Mouse (Mus musculus): ENCODE measurements around the gene Pth2.

Pth2 gene

GRCm38 (mm10) chr7:45180896-45181477 lies at the start of gene Pth2:
Gene Pth2 (plus strand): TSS chr7:45180995.
- no peak for DNase-seq (ENCODE audit: extremely low read depth, insufficient read length, low spot score)

GRCm38 (mm10) chr7:45131850-45132249 lies 48.9 kb upstream of the Pth2 start:
- no peak for DNase-seq (ENCODE audit: extremely low read depth, insufficient read length, low spot score)

GRCm38 (mm10) chr7:45133446-45134159 lies 47.2 kb upstream of the Pth2 start:
- DNase-seq (ENCODE audit: extremely low read depth, insufficient read length, low spot score) = no peak

DNA sequence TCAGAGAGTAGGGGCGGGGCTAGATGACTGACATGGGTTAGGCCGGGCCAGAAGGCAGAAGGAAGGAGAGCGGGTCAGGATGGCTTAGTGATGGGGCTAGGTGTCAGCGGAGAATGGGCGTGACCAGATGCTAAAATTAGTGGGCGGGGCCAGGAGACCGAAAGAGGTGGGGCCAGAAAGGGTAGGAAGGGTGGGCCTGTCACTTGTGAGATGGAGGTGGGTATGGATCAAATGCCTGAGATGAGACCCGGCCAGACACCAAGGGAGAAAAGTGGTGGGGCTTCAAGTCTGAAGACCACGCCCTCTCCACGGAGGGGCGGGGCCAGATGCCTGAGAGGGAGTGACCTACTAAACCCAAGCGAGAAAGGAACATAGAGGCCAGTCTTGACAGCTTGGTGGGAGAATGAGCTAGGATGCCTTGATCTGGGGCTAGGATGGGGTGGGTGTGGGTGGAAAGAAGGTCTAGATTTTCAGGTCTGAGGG lies 46.2 kb upstream of the Pth2 start:
- DNase-seq (ENCODE audit: extremely low read depth, insufficient read length, low spot score) = peak; percentile 61

DNA sequence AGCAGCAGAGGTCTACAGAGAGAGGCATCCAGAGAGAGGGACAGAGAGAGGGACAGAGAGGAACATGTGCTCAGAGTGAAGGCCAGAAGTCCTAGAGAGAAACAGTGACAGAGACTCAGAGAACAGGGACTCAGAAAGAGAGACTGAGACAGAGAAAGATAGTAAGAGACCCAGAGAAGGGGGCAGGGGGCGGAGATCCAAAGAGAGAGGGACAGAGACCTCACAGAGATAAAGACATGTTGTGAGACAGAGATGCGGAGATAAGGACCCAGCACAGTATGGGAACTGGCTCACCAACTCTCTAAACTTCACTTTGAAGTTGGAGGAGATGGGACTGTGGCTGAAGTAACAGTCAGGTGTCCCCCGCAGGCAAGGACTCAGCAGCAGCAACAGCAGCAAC lies 45.4 kb upstream of the Pth2 start:
- DNase-seq (ENCODE audit: extremely low read depth, insufficient read length, low spot score) = no peak

DNA sequence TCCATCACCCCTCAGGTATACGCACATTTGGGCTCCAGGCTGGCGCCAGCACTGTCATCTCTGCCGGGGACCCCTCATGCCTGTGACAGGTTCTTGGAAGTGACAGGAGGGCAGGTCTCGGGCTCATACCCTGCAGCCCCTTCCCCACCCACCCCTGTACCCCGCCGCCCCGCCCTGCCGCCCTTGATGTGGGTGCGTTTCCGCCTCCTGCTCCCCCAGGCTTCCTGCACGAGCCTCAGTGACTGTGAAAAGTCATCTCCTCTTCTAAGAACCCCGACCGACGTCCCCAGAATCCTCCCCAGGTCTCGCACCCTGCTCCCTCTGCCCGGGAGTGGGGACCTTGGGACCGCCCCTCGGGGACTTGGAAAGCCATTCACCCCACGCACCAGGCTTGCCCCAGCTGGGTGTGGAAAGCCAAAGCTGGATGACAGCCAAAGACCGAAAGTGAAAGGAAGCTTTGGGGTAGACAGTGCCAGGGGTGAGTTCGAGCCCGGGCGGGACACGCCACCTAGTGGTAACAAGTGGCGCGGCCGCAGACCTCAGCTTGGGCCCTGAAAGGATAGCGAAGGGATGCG lies 44.7 kb upstream of the Pth2 start, which contains the start of the genes Gm45713 and Flt3l:
Gene Gm45713, minus strand, starts transcription at position 239 of the 575 bp plus-strand sequence.
Gene Flt3l, minus strand, starts transcription at position 440 of the 575 bp plus-strand sequence.
- peak; percentile 86 for DNase-seq (ENCODE audit: extremely low read depth, insufficient read length, low spot score)

DNA sequence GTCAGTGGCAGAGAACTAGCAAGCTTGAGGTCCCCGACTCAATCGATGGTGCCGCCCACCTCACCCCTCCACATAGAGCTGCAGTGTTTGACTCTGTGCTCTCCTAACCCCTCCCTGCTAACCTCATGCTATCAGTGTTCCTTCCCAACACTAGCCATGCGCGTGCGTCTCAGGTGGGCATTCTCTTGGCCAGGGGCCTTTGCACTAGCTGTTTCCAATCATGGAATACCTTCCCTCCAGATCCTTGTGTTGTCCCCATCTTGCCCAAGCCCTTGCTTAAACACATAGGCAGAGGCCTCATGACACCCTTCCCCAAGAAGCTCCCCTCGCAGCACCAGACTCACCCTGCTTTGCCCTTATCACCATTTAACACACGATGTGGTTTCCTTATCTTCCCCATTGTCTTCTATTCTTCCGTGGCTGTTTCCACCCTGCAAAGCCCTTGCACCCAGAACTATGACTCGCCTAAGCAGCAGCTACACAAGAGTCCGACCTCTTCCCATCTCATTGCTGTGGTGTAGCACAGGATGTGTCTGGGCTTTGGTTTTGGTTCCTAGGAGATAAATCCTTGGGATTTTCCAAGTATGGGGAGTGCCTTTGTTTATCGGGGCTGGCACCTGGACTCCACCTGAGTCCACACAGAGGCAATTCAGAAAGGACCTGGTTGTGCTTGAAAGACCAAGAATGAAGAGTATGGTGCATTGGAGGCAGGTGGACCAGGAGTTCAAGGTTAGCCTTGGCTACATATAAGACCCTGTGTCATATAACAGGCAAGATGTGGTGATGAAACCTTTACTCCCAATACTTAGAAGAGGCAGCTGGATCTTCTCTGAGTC lies 43.4 kb upstream of the Pth2 start:
- DNase-seq (ENCODE audit: extremely low read depth, insufficient read length, low spot score) = no peak

- DNase-seq (ENCODE audit: extremely low read depth, insufficient read length, low spot score) = no peak
These were observed 42.4 kb upstream of the Pth2 start for GRCm38 (mm10) chr7:45138403-45138802.

GRCm38 (mm10) chr7:45139904-45140723 lies 40.7 kb upstream of the Pth2 start:
- DNase-seq (ENCODE audit: extremely low read depth, insufficient read length, low spot score) = no peak

- DNase-seq (ENCODE audit: extremely low read depth, insufficient read length, low spot score) = no peak
These were observed 39.5 kb upstream of the Pth2 start for GRCm38 (mm10) chr7:45141319-45141718.

DNA sequence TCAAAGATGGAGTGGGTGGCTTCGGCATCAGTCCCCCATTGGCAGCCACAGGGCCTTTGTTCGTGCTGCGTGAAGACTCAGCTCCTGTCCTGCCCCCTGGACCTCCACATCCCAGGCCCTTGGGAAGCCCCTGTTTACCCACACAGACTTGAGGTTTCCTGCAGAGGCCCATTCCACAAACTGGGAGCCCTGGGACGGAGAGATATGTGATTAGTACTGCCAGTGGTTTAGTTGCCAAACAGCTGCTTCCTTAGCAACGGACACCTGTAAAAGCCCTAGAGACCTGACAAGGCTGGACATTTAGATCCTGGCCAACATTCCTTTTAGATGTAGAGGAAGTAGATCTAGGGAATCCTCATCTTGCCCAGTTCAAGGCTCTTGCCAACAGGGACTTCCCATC lies 38.9 kb upstream of the Pth2 start:
- DNase-seq (ENCODE audit: extremely low read depth, insufficient read length, low spot score) = no peak

DNA sequence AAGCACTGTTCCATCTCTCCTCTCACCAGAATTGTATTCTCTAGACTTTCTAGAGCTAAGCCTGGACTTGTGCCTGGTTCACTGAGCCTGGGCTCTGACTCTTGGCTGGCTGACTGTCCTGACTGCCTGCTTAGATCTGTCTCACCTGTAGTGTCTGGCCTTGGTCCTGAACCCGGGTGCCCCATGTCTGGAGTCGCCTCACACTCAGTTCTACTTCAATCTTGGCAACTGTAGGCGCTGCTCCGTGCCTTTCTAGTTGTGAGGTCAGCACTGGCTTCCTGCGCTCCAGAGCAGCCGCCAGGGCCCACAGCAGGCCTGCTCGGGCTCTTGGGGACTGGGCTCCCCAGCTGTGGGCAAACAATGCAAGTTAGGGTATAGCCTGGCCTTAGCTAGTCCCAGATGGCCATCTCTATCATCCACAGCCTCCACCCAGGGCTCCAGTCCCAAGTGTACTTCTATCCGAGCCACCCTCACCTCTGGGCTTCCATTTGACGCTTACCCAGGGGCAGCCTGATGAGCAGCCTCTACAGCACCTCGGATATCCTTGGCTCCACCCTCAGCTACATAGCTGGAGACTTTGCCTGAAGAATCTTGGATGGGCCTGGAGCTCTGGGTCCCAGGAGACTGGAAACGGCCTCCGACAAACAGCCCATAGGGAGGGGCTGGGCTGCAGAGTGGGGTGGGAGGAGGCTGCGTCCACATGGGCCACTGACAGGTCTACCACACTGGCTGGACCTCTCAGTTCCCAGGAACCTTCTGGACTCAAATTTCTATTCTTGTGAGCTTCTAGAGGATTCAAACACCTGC lies 36.2 kb upstream of the Pth2 start:
- DNase-seq (ENCODE audit: extremely low read depth, insufficient read length, low spot score) = no peak

DNA sequence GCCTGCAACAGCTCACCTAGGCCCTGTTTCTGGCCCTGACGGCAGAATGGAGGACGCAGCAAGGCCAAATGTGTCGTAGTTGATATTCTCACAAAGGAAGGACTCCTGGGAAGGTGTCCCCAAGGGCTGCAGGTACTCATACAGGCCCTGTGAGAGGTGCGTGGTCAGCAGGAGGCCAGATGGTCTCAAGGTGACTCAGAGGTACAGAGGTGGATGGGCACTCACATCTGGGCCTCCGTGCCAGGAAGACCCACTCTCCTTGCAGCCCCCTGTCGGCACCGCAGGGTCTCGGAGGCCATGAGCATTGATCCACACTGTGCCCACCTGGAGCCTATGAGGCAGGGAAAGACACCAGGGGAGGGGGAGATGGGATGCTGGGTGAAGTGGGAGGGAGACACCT lies 35.3 kb upstream of the Pth2 start:
- no peak for DNase-seq (ENCODE audit: extremely low read depth, insufficient read length, low spot score)

DNA sequence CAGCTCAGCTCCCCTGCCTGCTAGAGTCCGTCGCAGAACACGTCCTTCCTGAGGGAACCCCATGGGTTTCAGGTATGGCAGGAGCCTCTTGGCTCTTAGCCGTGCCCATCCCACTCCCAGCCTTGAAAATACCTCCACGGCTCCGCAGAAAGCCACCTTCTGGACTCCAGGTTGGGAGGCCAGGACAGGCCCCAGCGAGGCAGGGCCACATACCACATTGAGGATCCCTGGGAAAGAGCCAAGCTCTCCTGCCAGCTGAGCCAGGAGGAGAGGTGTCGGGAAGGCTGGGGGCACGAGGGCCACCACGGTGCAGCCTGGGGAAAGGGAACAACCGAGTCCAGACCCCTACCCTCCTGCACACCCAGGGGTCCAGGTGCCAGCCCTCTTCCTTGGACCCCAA lies 33.5 kb upstream of the Pth2 start:
- DNase-seq (ENCODE audit: extremely low read depth, insufficient read length, low spot score) = no peak

GRCm38 (mm10) chr7:45147899-45148298 lies 32.9 kb upstream of the Pth2 start:
- no peak for DNase-seq (ENCODE audit: extremely low read depth, insufficient read length, low spot score)

GRCm38 (mm10) chr7:45148534-45149098 lies 32.2 kb upstream of the Pth2 start:
- DNase-seq (ENCODE audit: extremely low read depth, insufficient read length, low spot score) = no peak

GRCm38 (mm10) chr7:45149545-45149944 lies 31.2 kb upstream of the Pth2 start:
- DNase-seq (ENCODE audit: extremely low read depth, insufficient read length, low spot score) = no peak

DNA sequence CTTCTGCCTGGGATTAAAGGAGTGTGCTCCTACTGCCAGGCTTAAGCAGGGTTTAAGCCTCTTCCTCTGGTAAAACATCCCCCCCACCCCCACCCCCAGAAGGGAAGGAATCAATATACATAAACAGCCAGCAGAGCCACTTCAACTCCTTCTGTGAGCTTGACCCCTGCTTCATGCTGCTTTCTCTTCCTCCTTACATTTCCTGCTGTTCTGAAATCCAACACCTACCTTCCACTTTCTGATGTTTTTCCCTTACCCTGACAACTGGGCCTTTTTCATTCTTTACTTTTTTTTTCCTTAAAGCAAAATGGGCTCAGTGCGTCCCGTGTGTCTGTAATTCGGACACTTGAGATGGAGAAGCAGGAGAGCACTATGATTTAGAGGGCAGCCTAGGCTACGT lies 30.5 kb upstream of the Pth2 start:
- DNase-seq (ENCODE audit: extremely low read depth, insufficient read length, low spot score) = no peak

GRCm38 (mm10) chr7:45151303-45151702 lies 29.5 kb upstream of the Pth2 start:
- DNase-seq (ENCODE audit: extremely low read depth, insufficient read length, low spot score) = no peak

Measured in 3134 (cell line).